Mouse (Mus musculus) gastrocnemius, adult 8-10 months (tissue): ENCODE measurements around the gene Mkrn2. TPM values are rescaled to one million over a fixed set of nuclear protein-coding genes. Genes with fewer than 3 reads are reported as not detected.

Source experiments
- total RNA-seq, 4 experiments: library from RNA; stranded (reverse); gene quantifications; 2 replicates each; pipeline ENCODE4 v1.2.4; 2022

Gene Mkrn2
- total RNA-seq, 4 experiments from 2014 or later: 48.7 to 54.8 (median 53.0) TPM

Other genes starting within 250 kb of the Mkrn2 start
- 1 to 10 TPM; 1.4 to 5.1 (median 3.0) TPM for gene Pparg, start 241.0 kb upstream of the Mkrn2 start, total RNA-seq
- 1 to 10 TPM; 5.0 to 6.2 (median 5.6) TPM for gene Tsen2, start 57.2 kb upstream of the Mkrn2 start, total RNA-seq
- not detected for gene Mkrn2os, start 9.3 kb upstream of the Mkrn2 start, total RNA-seq
- gene Raf1, start 74.7 kb downstream of the Mkrn2 start, total RNA-seq: 100 to 1,000 TPM; 113 to 132 (median 118) TPM
- gene Tmem40, start 160.5 kb downstream of the Mkrn2 start, total RNA-seq: under 1 TPM in 3 of 4 experiments, not detected in 1; 0.36 to 0.58 (median 0.41) TPM
- 10 to 100 TPM; 63.6 to 80.2 (median 77.4) TPM for gene Cand2, start 172.6 kb downstream of the Mkrn2 start, total RNA-seq
- 100 to 1,000 TPM; 581 to 694 (median 621) TPM for gene Rpl32, start 206.8 kb downstream of the Mkrn2 start, total RNA-seq
- under 1 TPM in 3 of 4 experiments, not detected in 1; 0.12 to 0.29 (median 0.15) TPM for gene Efcab12, start 236.5 kb downstream of the Mkrn2 start, total RNA-seq